Mouse (Mus musculus) spleen, postnatal 36 days (tissue): ENCODE results near the gene Spata46.
A peak's percentile ranks its signal among the peaks of the same experiment; 100 is the strongest.

Source experiments
- DNase-seq, 2 experiments: peaks; one replicate each; pipeline ENCODE4 v3.0.0; 2022; ENCODE audit warnings: low spot score in 2 of 2, mixed read lengths in 1 of 2

The Spata46 gene

DNA sequence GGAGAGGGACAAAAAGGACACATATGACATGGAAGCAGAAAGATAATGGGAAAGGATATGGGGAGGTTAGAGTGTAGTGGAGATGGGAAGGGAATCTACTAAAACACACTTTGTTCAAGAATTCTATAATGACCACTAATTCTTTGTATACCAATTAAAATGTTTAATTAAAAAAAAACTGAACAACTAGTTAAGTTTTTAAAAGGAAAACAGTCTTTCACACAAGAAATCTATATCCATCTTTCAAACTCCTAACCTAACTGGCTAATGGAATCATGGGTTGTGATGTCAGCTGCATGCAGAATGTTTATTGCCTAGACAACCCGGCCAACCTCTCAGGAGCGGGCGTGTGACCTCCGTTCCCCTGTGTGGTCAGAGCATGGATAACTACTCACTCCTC lies at the start of gene Spata46:
Gene Spata46, plus strand, starts transcription at position 301 of the 400 bp plus-strand sequence.
- DNase-seq: no peak

DNA sequence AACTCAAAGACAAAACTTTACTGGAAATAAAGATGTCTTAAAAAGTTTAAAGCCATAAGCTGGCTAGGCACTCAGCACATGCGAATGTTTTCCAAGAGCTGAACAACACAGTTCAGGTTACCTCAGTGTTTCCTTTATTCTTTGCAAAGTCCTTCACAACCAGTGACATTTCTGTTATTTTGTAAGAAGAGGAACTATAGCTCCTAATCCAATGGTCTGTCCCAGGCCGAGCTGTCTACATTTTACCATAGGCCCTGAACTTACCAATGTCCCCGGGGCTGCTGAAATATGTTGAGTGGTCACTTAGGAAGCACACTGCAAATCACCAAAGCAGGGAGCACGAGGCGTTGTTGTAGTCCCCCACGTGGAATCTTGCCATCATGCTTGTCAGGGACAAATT lies 38.3 kb upstream of the Spata46 start:
- DNase-seq: no peak

DNA sequence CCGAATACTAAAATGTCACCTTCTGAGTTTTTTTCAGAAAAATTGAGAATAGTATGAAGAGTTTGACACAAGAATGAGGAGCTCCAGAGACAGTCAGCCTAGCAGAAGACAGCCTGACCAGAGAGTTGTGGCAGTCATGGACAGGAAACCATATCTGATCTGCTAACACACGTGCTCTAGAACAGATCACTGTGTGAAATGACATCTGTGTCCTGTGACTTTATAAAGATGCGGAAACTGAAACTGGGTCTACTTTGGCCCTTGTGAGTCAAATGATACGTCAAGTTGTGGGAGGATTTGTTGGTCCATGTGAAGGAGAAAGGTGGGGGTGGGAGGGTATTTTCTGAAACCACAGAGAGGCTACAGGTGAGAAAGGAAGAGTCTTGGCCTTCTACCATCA lies 37.9 kb upstream of the Spata46 start:
- no peak for DNase-seq

DNA sequence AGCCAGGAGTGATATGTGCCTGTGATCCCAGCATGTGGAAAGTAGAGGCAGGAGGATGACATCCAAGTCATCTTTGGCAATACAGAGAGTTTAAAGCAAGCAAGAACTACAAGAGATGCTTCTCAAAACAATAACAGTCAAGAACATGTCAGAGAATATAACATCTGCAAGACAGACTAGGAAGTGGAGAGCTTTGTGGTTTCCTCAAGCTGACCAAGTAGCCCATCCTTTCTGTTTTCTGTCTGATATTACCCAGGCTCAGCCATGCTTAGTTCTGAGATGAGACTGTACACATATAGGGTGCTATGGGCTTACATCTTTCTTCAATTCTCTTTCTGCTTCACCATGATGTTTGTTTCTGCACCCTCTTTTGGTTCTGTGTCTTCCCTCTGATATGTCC lies 35.4 kb upstream of the Spata46 start:
- DNase-seq: no peak

DNA sequence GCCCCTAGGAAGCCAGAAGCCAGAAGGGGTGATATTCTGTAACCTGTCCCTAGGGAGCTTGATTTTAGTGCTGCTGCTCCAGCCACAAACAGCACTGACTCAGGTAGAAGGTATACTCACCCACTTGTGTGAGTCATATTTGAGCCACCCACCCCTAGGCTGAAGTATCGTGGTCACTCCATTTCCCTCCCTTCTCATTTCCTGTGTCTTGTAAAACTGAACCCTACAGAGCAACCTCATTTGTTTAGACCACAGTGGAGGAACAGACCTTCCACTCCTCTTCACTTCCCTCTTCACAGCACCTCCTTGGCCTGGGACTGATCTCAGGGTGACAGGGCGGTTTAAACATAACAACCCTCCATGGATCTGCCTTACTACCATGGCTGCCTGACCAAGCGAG lies 31.6 kb upstream of the Spata46 start, which contains the start of gene Sh2d1b1:
Gene Sh2d1b1, plus strand, starts transcription at position 305 of the 400 bp plus-strand sequence.
- DNase-seq: peak; percentile 13 to 22

DNA sequence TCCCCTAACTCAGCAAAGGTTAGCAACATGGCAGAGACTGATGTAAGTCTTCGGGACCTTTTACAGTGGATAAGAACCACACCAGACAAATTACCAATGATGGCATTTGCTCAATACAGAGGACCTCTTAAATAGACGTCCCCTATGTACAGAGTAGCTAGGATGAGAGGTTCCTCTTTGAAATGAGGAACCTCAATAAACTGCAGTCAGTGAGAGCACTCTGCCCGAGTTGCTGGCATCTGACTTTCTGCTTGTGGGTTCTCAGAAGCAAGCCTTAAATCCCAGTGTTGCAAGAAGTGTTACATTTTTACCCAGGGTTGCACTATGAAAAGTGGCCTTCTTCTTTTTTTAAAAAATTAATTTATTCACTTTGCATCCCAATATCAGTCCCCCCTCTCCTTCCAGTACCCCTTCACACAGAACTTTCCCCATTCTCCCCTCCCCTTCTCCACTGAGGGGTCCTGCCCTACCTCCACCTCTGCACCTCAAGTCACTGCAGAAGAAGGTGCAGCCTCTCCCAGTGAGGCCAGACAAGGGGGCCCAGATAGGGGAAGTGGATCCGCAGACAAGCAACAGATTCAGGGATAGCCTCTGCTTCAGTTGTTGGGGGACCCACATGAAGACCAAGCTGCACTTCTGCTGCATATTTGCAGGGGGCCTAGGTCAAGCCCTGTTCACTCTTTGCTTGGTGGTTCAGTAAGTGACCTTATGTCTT lies 26.0 kb upstream of the Spata46 start:
- peak in 1 of 2 experiments; percentile 15 for DNase-seq

DNA sequence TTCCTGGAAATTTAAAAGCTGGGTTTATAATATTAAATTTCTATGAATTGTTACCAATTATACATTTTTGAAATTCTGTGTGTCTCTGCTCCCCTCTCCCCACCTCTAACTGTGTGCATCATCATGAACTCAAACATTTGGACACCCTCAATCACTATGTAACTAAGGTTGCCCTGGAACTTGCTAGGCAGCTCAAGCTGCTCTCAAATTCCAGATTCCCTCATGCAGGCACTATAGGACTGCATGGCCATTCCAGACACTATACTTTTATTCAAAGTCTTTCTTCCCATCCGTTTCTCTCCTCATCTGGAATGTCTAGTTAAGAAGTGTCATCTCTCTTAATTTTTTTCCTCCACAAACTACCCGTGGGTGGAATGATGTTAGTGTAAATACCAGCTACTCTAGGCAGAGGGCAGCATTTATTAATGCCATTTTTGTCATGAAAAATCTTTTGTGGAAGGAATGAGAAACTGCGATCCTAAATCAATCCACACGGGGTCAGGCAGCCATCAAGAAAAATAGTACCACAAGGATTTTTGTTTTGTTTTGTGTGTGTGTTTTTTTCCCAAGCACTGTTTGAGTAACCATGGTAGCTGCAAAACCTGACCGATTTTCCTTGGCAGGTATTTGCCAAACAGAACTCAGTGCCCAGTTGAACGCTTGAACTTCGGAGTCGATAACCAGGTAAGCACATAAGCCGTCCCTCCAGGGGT lies 16.2 kb upstream of the Spata46 start:
- no peak for DNase-seq

DNA sequence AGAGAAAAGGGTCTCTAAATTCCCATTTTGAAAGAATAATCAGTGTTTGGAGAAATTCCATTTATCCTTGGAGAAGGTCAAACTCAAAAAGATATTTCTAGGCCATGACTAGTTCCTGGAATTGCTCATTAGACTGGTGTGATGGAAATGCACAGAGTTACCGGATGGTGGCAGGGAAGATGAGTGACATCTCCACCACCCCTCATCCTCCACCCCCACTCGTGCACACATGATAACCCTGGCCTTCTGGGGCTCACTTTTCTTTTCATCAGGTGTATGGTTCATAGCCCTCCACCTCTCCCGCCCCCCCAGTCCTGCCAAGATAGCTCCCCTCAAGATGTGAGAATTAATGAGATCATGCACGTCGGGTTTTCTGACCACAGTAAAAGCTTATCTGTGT lies 15.3 kb upstream of the Spata46 start:
- no peak for DNase-seq

DNA sequence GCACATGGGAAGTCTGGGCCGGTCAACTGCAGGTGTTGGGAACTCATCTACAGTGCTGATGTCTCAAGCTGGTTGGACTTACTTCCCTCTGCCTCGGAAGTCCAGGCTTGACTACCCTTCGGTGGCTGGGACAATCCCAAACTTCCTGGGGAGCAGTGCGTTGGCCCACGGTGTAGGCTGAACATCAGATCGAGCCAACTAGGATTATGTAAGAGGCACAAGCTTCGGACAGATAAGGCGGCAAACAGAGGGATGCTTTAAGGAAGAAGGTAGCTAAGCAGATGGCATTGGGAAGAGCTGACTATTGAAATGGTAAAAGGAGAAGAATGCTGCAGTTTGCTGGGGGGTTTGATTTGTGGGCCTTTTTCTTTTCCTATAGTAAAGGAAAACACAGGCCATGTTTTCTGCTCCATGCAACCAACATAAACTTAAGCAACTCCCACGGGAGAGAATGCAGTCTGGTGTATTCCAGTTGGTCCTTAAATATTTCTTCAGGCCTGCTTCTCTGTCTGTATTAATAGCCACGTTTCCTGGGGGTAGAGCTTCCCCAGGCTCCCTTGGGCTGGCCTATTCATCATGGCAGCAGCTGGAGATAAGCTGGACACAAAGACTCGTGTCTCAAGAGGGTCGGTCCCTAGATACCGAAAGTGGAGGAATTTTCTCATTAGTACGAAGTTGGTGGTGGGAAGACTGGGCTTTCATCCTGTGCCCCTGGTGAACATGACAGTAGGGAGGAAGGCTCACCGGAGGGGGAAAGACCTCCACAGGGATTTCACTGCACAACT lies 13.6 kb upstream of the Spata46 start:
- DNase-seq: no peak

DNA sequence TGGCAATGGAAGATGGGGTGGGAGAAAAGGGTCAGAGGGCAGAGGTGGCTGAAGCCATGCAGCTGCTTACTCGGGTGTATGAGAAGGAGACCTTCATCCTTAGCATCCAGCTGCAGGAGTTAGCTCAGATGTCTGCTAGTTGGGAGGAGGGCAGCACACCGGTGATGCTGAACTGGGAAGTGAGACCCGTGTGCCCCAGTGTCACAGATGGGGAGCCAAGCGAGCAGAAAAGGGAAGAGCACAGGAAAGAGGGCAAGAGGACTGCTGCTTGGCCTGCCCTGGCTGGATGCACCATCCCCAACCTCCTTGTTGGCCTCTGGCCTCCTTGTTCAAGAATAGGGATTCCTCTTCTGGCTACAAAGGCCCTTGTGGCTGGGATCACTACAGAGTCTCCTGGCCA lies 9.1 kb upstream of the Spata46 start:
- no peak for DNase-seq

DNA sequence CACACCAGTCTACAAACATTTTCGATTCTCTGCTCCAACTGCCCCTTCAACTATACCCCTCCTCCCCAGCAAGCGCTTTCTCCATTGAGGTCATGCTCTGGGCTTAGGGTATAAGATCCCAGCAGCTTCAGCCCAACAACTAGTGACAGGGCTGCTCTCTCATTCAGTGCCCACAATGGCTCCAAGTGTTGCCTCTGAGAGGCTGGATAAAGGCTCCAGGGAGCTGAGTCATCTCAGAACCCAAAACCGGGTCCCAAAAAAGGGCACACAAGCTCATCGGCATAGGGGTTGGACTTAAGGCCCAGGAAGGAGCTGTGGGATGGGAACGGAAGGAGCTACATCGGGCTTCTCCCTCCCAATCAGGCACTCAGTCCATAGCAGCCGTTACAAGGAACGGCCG lies 6.9 kb upstream of the Spata46 start:
- no peak for DNase-seq

DNA sequence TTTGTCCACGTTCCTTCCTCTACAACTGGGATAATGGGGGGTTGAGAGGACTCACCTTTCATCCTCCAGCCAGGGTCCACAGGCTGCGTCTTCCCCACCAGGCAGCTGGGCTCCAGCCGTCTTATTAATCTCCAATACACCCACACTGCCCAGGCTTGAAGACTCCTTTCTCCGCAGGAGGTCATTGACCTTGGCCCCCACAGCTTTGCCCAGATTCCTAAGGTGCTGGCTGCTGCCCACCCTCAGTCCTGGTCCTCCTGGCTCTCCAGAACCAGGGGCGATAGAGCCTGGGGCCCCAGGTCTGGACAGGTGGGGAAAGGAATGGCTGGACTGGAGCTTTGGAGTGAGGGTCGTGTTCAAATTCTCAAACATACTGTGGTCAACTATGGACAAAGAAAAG lies 6.1 kb upstream of the Spata46 start:
- no peak for DNase-seq

DNA sequence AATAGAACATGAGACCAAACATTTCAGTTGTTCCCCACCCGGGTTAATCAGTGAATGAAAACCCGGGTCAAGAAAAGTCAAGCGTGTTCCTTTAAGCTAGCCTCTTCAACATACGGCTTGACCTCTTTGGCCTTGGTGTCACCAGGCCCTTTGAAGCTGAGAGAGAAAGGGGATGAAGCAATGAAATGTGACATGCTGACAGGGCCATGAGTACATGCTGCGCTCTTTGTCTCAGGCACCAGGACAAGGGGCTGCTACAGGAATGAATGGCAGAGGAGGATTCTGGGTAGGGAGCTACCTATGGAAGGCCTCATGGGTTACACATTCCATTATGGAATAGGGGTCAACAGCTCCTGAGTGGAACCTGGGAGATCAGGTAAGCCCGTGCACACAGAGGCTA lies 5.5 kb upstream of the Spata46 start:
- no peak for DNase-seq

DNA sequence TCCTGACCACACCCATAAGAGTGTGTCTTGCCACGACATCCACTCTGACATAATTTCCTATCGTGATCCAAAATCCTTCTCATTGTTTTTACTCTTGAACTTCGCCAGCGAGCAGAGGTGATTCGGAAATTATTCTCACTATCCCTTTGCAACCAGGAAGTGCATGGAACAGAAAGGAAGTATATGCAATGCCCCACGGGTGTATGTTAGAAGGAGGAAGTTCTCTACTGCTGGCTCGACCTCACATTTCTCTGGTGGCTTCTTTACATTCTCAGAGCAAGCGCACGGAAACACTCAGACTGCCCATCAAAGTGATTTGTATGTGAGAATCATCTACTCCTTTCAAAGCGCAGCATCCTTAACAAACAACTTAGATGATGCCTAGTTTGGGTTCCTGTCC lies 3.6 kb upstream of the Spata46 start:
- no peak for DNase-seq

DNA sequence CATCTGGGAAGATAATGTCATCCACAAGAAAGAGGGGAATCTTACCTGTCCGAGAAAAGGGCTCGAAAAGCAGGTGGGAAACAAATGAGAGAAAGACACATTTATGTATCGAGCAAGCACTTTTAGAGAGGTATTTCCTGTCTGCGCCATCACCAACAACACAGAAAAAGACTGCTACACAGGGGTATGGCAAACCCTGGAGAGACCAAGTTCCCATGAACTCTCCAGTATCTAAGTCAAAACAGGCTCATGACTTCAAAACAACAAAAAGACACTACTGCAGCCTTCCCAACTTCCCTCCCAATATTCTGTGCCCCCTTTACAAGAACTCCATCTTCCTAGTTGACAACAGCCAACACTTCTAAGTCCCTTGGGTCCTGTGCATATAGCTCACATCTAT lies 2.4 kb upstream of the Spata46 start, which contains the start of gene Gm7694:
Gene Gm7694, minus strand, starts transcription at position 101 of the 400 bp plus-strand sequence.
- DNase-seq: no peak

DNA sequence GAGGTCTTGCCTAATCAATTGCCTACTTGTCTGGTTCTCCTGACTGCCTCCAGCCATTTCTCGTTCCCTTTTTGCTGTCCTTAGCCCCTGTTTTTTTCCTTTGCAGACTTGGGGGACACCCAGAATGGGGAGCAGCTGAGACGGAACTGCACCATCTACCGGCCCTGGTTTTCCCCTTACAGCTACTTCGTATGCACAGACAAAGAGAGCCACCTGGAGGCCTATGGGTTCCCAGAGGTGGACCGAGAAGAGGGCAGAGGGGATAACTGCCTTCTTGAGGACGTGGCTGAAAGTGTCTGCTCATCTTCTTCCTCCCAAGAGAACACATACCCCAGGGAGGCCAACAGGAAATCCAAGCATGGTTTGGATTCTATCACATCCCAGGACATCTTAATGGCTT lies 2.8 kb downstream of the Spata46 start:
- DNase-seq: no peak

DNA sequence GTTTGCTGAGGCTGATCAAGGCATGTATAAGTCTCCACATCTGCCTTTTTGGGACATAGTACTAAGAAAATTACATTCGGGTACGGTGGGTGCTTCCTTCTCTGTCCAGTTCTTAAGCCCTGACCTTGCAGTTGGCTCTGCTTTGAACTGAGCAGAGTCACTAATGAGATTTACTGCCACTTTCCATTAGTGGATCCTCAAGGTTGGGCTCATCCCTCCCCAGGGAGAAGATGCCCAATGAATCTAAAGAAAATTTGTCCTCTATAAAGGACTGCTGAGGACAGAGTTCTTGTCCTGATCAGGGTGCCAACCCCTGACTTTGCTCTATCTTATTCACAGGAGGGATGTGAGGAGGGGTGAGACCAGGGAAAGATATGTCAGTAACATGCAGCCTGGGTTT lies 13.4 kb downstream of the Spata46 start:
- no peak for DNase-seq

DNA sequence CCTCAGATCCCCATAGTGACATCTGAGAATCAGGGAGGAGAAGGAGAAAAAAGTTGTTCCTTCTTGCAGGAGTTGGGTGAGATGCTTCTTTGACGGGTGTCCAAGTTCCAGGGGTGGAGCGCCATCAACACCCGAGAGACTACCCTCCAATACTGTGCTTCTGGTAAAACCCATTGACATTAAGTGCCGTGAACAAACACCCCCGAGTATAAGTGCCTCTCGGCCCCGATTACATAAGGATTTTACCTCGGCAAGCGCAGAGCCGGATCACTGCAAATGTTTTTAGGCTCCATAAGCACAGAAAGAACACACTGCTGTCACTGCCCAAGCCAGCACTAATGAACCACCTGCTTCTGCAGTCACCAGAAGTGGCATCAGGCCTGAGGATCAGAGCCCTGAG lies 14.4 kb downstream of the Spata46 start:
- DNase-seq: no peak

DNA sequence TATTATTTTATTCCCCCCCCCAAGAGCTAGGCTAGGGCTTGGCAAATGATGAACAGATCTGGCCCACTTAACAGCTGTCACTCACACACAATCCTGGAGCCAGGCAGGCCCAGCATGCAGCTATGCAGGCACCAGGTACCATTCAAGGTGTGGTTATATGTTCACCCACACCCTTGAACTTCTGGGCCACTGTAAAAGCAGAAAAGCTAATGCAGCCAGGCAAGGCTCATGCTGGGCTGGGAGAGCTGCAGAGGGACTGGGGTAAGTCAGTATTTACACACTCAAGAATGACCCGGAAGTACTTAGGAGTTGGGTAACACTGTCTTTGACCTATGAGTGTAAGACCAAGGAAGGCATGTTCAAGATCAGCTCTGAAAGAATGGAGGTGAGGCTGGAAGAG lies 15.7 kb downstream of the Spata46 start:
- DNase-seq: no peak

DNA sequence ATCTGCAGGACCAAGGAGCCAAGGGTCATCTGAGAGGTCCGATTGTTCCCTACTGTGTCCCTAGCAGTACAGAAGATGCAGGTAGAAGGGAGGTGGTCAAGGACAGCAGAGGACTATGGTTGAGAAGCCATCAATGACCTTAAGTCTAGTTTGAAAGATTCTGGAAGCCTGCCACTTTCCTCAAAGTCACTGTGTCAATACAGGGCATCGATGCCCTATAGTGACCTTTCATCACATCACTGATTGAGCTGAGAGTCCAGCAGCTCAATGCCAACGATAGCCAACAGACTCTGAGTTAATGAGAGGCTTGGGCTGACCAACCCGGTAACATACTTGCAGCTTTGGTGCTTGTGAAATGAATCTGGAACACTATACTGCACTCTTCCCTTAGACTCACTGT lies 16.7 kb downstream of the Spata46 start:
- DNase-seq: no peak

DNA sequence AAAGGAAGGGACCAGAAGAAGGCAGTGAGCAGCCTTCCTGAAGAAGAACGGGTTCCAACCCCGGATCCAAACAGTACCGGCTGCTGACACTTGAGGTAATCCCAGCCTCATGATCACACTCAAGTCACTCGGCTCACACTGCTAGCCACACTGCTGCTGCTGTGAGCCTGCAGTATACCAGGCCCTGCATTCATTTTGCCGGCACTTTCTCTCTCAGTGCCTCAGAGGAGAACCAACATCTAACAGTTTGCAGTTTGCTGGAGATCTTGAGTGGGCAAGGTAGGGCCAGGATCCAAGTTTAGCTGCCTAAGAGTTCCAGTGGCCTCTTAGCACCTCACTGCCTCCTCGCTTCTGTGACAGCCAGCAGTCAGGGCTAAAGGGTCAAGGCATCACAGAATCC lies 23.3 kb downstream of the Spata46 start:
- DNase-seq: no peak

DNA sequence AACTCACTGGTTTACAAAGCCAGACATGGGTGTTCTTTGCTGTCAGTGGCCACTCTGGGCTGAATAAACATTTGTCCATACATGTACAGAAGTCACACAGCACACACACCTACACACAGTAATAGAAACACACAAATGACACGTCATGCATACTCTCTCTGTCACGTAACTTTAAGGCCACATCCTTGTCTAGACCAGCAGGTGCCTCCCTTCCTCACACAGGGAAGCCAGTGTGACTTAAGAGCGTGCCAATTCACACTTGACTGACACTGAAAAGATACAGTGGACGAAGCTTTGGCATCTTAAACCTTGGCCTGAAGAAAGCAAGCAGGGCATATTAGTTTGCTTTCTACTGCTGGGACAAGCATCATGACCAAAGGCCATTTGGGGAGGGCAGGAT lies 24.2 kb downstream of the Spata46 start:
- DNase-seq: no peak

DNA sequence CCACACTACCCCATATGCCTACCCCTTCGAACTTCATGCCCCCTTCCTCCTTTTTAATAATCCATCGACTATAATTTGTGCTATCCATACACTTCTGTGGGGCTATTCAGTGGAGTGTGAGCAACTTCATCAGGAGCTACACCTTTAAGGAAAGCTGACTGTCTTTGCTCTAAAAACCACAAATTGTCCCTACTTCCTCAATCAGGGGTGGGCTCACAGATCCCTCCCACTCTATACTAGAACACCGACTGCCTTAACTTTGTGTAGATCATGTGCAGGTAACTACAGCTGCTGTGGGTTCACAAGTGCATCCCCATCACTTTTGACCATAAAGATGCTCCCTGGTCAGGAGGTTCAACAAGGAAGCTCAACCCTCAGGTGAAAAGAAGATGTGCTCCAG lies 31.3 kb downstream of the Spata46 start:
- no peak for DNase-seq
